Mouse (Mus musculus) MEL (cell line): ENCODE measurements around the gene Gm20388. TPM values are rescaled to one million over a fixed set of nuclear protein-coding genes. Genes with fewer than 3 reads are reported as not detected.

Source experiments
- DNase-seq: peaks from one replicate; pipeline ENCODE4 v3.0.0; 2011; ENCODE audit warnings: low read depth, low spot score
- H3K27ac ChIP-seq: 2 replicates; pipeline ENCODE4 v1.5.1; 2012; ENCODE audit warnings: low read depth, mild to moderate bottlenecking, control low read depth, low read length, moderate library complexity; ENCODE audit not compliant: control insufficient read depth
- H3K27me3 ChIP-seq, 2 experiments: fragments of 150-350 bp in 1 of 2; sonication (generic) in 1 of 2; 2 replicates each; pipeline ENCODE4 v1.6.1; 2012; ENCODE audit warnings: low read length in 2 of 2, mild to moderate bottlenecking in 2 of 2, improper control_type of control experiment in 1 of 2, moderate library complexity in 1 of 2; ENCODE audit not compliant: insufficient read depth in 2 of 2, control insufficient read depth in 1 of 2
- H3K36me3 ChIP-seq, 2 experiments: 2 replicates each; pipeline ENCODE4 v1.6.1; 2012 to 2014; ENCODE audit warnings: low read length in 2 of 2, improper control_type of control experiment in 1 of 2, inconsistent platforms in 1 of 2, mild to moderate bottlenecking in 1 of 2; ENCODE audit not compliant: insufficient read depth in 2 of 2, control insufficient read depth in 1 of 2
- H3K4me1 ChIP-seq, 2 experiments: fragments of 150-350 bp in 1 of 2; sonication (generic) in 1 of 2; 2 replicates each; pipeline ENCODE4 v1.6.1; 2012; ENCODE audit warnings: low read length in 2 of 2, improper control_type of control experiment in 1 of 2, mild to moderate bottlenecking in 1 of 2; ENCODE audit not compliant: insufficient read depth in 2 of 2, control insufficient read depth in 1 of 2
- H3K4me3 ChIP-seq, 2 experiments: fragments of 150-350 bp in 1 of 2; sonication (generic) in 1 of 2; 2 replicates each; pipeline ENCODE4 v1.5.1; 2012; ENCODE audit warnings: low read depth in 2 of 2, low read length in 2 of 2, mild to moderate bottlenecking in 2 of 2, moderate library complexity in 2 of 2, control low read depth in 1 of 2, improper control_type of control experiment in 1 of 2; ENCODE audit not compliant: control insufficient read depth in 1 of 2, insufficient read depth in 1 of 2
- H3K79me2 ChIP-seq: 2 replicates; pipeline ENCODE4 v1.6.1; 2012; ENCODE audit warnings: mild to moderate bottlenecking, low read length, moderate library complexity; ENCODE audit not compliant: control insufficient read depth, poor library complexity, insufficient read depth
- H3K9ac ChIP-seq: 2 replicates; pipeline ENCODE4 v1.6.1; 2012; ENCODE audit warnings: low read depth, mild to moderate bottlenecking, control low read depth, low read length, moderate library complexity; ENCODE audit not compliant: control insufficient read depth, poor library complexity, severe bottlenecking
- H3K9me3 ChIP-seq: fragments of 150-350 bp; sonication (generic); replicated peaks from 2 replicates; pipeline ENCODE4 v1.6.1; 2012; ENCODE audit warnings: mild to moderate bottlenecking, low read length, improper control_type of control experiment, moderate library complexity; ENCODE audit not compliant: insufficient read depth
- BHLHE40 ChIP-seq: IDR thresholded peaks from 2 replicates; pipeline ENCODE4 v1.6.1; 2012; ENCODE audit warnings: low read depth, mild to moderate bottlenecking, inconsistent platforms, low read length, improper control_type of control experiment, borderline replicate concordance
- CHD1 ChIP-seq: IDR thresholded peaks from 2 replicates; pipeline ENCODE4 v1.6.1; 2012; ENCODE audit warnings: low read depth, mild to moderate bottlenecking, inconsistent platforms, low read length, improper control_type of control experiment
- CHD2 ChIP-seq: IDR thresholded peaks from 2 replicates; pipeline ENCODE4 v1.6.1; 2011; ENCODE audit warnings: low read length, improper control_type of control experiment
- CTCF ChIP-seq, 3 experiments: IDR thresholded peaks in 2 of 3; conservative IDR thresholded peaks in 1 of 3; 2 replicates each; pipeline ENCODE4 v1.5.1; 2011 to 2012; ENCODE audit warnings: low read length in 3 of 3, low read depth in 2 of 3, mild to moderate bottlenecking in 2 of 3, improper control_type of control experiment in 1 of 3, inconsistent platforms in 1 of 3, mixed read lengths in 1 of 3, moderate library complexity in 1 of 3; ENCODE audit not compliant: control insufficient read depth in 1 of 3, insufficient read depth in 1 of 3, poor library complexity in 1 of 3, severe bottlenecking in 1 of 3
- ETS1 ChIP-seq: IDR thresholded peaks from 2 replicates; pipeline ENCODE4 v1.6.1; 2012; ENCODE audit warnings: low read depth, mild to moderate bottlenecking, inconsistent platforms, low read length, improper control_type of control experiment, moderate library complexity
- GABPA ChIP-seq: IDR thresholded peaks from 2 replicates; pipeline ENCODE4 v1.6.1; 2012; ENCODE audit warnings: low read depth, mild to moderate bottlenecking, inconsistent platforms, low read length, improper control_type of control experiment, moderate library complexity
- JUND ChIP-seq: IDR thresholded peaks from 2 replicates; pipeline ENCODE4 v1.6.1; 2011; ENCODE audit warnings: low read depth, mild to moderate bottlenecking, improper control_type of control experiment, low read length
- KAT2A ChIP-seq: conservative IDR thresholded peaks from 2 replicates; pipeline ENCODE4 v1.6.1; 2012; ENCODE audit warnings: low read depth, low read length, improper control_type of control experiment, inconsistent platforms
- MAFK ChIP-seq: IDR thresholded peaks from 2 replicates; pipeline ENCODE4 v1.6.1; 2011; ENCODE audit warnings: low read depth, mild to moderate bottlenecking, low read length, improper control_type of control experiment, borderline replicate concordance
- MEF2A ChIP-seq: IDR thresholded peaks from 2 replicates; pipeline ENCODE4 v1.6.1; 2014; ENCODE audit warnings: low read depth, mild to moderate bottlenecking, inconsistent platforms, low read length, improper control_type of control experiment; ENCODE audit not compliant: poor library complexity, insufficient replicate concordance, severe bottlenecking; ENCODE audit errors: extremely low read depth
- MYC ChIP-seq: IDR thresholded peaks from 2 replicates; pipeline ENCODE4 v1.6.1; 2011; ENCODE audit warnings: low read depth, mild to moderate bottlenecking, low read length, improper control_type of control experiment, moderate library complexity
- NELFE ChIP-seq: IDR thresholded peaks from 2 replicates; pipeline ENCODE4 v1.6.1; 2011; ENCODE audit warnings: low read depth, low read length, improper control_type of control experiment
- NRF1 ChIP-seq: IDR thresholded peaks from 2 replicates; pipeline ENCODE4 v1.6.1; 2014; ENCODE audit warnings: low read depth, mild to moderate bottlenecking, inconsistent platforms, low read length, improper control_type of control experiment, moderate library complexity; ENCODE audit not compliant: poor library complexity, insufficient read depth, severe bottlenecking
- RAD21 ChIP-seq: IDR thresholded peaks from 2 replicates; pipeline ENCODE4 v1.6.1; 2011; ENCODE audit warnings: mild to moderate bottlenecking, low read depth, low read length, improper control_type of control experiment
- SIN3A ChIP-seq: IDR thresholded peaks from 2 replicates; pipeline ENCODE4 v1.6.1; 2012; ENCODE audit warnings: low read length, improper control_type of control experiment, inconsistent platforms
- SMC3 ChIP-seq: IDR thresholded peaks from 2 replicates; pipeline ENCODE4 v1.6.1; 2011; ENCODE audit warnings: low read depth, low read length, improper control_type of control experiment
- TAL1 ChIP-seq: IDR thresholded peaks from 2 replicates; pipeline ENCODE4 v1.6.1; 2012; ENCODE audit warnings: mild to moderate bottlenecking, inconsistent platforms, low read length, moderate library complexity, mixed read lengths
- TBP ChIP-seq: IDR thresholded peaks from 2 replicates; pipeline ENCODE4 v1.8.0; 2011; ENCODE audit warnings: low read depth, low read length, improper control_type of control experiment
- TCF12 ChIP-seq: IDR thresholded peaks from 2 replicates; pipeline ENCODE4 v1.6.1; 2014; ENCODE audit warnings: low read depth, mild to moderate bottlenecking, inconsistent platforms, low read length, improper control_type of control experiment, moderate library complexity
- USF2 ChIP-seq, 2 experiments: IDR thresholded peaks; 2 replicates each; pipeline ENCODE4 v1.6.1; 2011 to 2012; ENCODE audit warnings: improper control_type of control experiment in 2 of 2, low read length in 2 of 2, borderline replicate concordance in 1 of 2, inconsistent platforms in 1 of 2, low read depth in 1 of 2, mild to moderate bottlenecking in 1 of 2; ENCODE audit not compliant: insufficient read depth in 1 of 2
- ZC3H11A ChIP-seq: IDR thresholded peaks from 2 replicates; pipeline ENCODE4 v1.6.1; 2012; ENCODE audit warnings: low read depth, mild to moderate bottlenecking, inconsistent platforms, low read length, improper control_type of control experiment
- ZKSCAN1 ChIP-seq: IDR thresholded peaks from 2 replicates; pipeline ENCODE4 v1.6.1; 2012; ENCODE audit warnings: low read depth, mild to moderate bottlenecking, inconsistent platforms, low read length, improper control_type of control experiment, moderate library complexity
- ZMIZ1 ChIP-seq: IDR thresholded peaks from 2 replicates; pipeline ENCODE4 v1.6.1; 2012; ENCODE audit warnings: low read depth, mild to moderate bottlenecking, inconsistent platforms, low read length, improper control_type of control experiment, moderate library complexity
- ZNF384 ChIP-seq: IDR thresholded peaks from 2 replicates; pipeline ENCODE4 v1.6.1; 2012; ENCODE audit warnings: low read depth, mild to moderate bottlenecking, inconsistent platforms, low read length, improper control_type of control experiment
- polyA plus RNA-seq, 2 experiments: library from polyadenylated mRNA; stranded (reverse) in 1 of 2; unstranded in 1 of 2; fragments of >175 nt in 1 of 2; fragments of >200 nt in 1 of 2; gene quantifications; 2 replicates each; pipeline versions ENCODE4 v1.2.1 to v1.2.4; 2012; ENCODE audit warnings: low replicate concordance in 2 of 2, low read depth in 1 of 2; ENCODE audit not compliant: insufficient read length in 2 of 2, insufficient read depth in 1 of 2, missing spikeins in 1 of 2
- total RNA-seq: library from RNA; depleted of rRNA; stranded (reverse); fragments of 300-350 nt; gene quantifications from 2 replicates; pipeline ENCODE4 v1.2.3, GENCODE M21; 2012

Gm20388 gene
- total and polyA plus RNA-seq, 3 experiments = 11.1 to 17.8 TPM; not detected in 1

GRCm38 (mm10) chr8:122926782-122927181 is 3016.1 kb downstream of the Gm20388 start:
- TF ChIP-seq CTCF (IDR thresholded peaks at IDR 0.05 in 2 of 3, conservative IDR thresholded peaks at IDR 0.05 in 1 of 3; ENCODE audit: control insufficient read depth in 1 of 3, insufficient read depth in 1 of 3, low read depth in 2 of 3, low read length in 3 of 3, poor library complexity in 1 of 3, severe bottlenecking in 1 of 3) = peak; percentile 49 to 74 (median 55)
- TF ChIP-seq ZC3H11A = peak; percentile 66
- TF ChIP-seq SMC3 = peak; percentile 54
- no peak for TF ChIP-seq NELFE
- TF ChIP-seq RAD21 = peak; percentile 56
- TF ChIP-seq JUND = no peak
- no peak for TF ChIP-seq CHD2
- peak; percentile 64 for DNase-seq
- Histone ChIP-seq H3K27me3 (no peaks in the 10 kb centered on the region), H3K36me3 (peaks cover 3 to 38% of the 10 kb centered on the region in 2 experiments; a peak in 3 of 4 replicates), H3K79me2 (peaks cover 71% of the 10 kb centered on the region), H3K27ac (no peak overlapping the region), H3K4me1 (peaks cover 20% of the 10 kb centered on the region in 2 experiments), H3K4me3 (no peak overlapping the region), H3K9me3 (no peaks in the 10 kb centered on the region), H3K9ac (no peak overlapping the region)

DNA sequence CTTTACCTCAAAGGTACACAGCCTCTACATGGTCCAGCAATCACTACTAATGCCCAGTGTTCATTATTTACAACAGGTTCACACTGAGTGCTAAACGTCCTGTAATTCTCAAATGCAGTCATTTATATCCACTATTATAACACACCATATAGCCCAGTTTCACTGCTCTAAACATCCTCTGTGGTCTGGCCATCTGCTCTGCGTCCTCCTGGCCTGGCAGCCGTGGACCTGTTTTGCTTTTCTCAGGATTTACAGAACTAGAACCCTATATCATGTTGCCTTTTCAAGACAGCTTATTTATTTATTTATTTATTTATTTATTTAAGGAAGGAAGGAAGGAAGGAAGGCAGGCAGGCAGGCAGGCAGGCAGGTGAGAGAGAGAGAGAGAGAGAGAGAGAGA is 3017.2 kb downstream of the Gm20388 start:
- peaks cover 3 to 45% of the 10 kb centered on the region in 2 experiments; a peak in 3 of 4 replicates for H3K36me3 ChIP-seq
- H3K27me3 ChIP-seq = no peaks in the 10 kb centered on the region
- no peak overlapping the region for H3K9ac ChIP-seq
- no peak for TF ChIP-seq CHD2
- TF ChIP-seq MAFK = no peak
- no peak for TF ChIP-seq TCF12
- TF ChIP-seq ZKSCAN1 = no peak
- TF ChIP-seq ZNF384 = no peak
- no peak for TF ChIP-seq NELFE
- TF ChIP-seq CHD1 = no peak
- no peak for TF ChIP-seq TBP
- no peak for TF ChIP-seq MYC
- no peak for TF ChIP-seq USF2 (IDR thresholded peaks at IDR 0.05; ENCODE audit: borderline replicate concordance in 1 of 2, insufficient read depth in 1 of 2, low read depth in 1 of 2, low read length in 2 of 2)
- TF ChIP-seq SIN3A = no peak
- no peak for TF ChIP-seq BHLHE40
- no peak for TF ChIP-seq JUND
- TF ChIP-seq KAT2A = no peak
- no peak for TF ChIP-seq ZMIZ1
- no peak for TF ChIP-seq GABPA
- no peak for TF ChIP-seq TAL1
- TF ChIP-seq MEF2A = no peak
- TF ChIP-seq ETS1 = no peak
- TF ChIP-seq NRF1 = no peak
- no peak overlapping the region for H3K27ac ChIP-seq
- DNase-seq = no peak
- no peaks in the 10 kb centered on the region for H3K9me3 ChIP-seq
- H3K4me1 ChIP-seq = peaks cover 20 to 30% of the 10 kb centered on the region in 2 experiments
- peaks cover 69% of the 10 kb centered on the region for H3K79me2 ChIP-seq
- no peak overlapping the region for H3K4me3 ChIP-seq
